Mouse (Mus musculus) hindbrain, embryonic 11.5 days (tissue): Measurements from ENCODE around the gene Bok. TPM values are rescaled to one million over a fixed set of nuclear protein-coding genes. Genes with fewer than 3 reads are reported as not detected.

Source experiments
- ATAC-seq: fragments of 200-750 bp; cut with Nextera tagmentation; 2 replicates; pipeline ENCODE4 v1.8.0; 2017; ENCODE audit warnings: mild to moderate bottlenecking, moderate TSS enrichment, moderate library complexity; ENCODE audit not compliant: low FRiP score
- DNase-seq: peaks from one replicate; pipeline ENCODE4 v3.0.0-alpha.2; 2015; ENCODE audit warnings: low spot score
- H3K27ac ChIP-seq: fragments of 300-500 bp; sonication (generic); 2 replicates; pipeline ENCODE4 v1.5.1; 2014; ENCODE audit warnings: mild to moderate bottlenecking, low read depth, low read length
- H3K27me3 ChIP-seq: fragments of 300-500 bp; sonication (generic); 2 replicates; pipeline ENCODE4 v1.6.1; 2014; ENCODE audit warnings: mild to moderate bottlenecking, low read length, moderate library complexity, mixed read lengths; ENCODE audit not compliant: control insufficient read depth, insufficient read depth
- H3K36me3 ChIP-seq: fragments of 300-500 bp; sonication (generic); 2 replicates; pipeline ENCODE4 v1.6.1; 2014; ENCODE audit warnings: mild to moderate bottlenecking, low read length, moderate library complexity, mixed read lengths; ENCODE audit not compliant: control insufficient read depth, insufficient read depth
- H3K4me1 ChIP-seq: fragments of 300-500 bp; sonication (generic); replicated peaks from 2 replicates; pipeline ENCODE4 v1.6.1; 2014; ENCODE audit warnings: low read length, mixed read lengths; ENCODE audit not compliant: control insufficient read depth, insufficient read depth
- H3K4me2 ChIP-seq: fragments of 300-500 bp; sonication (generic); replicated peaks from 2 replicates; pipeline ENCODE4 v1.6.1; 2014; ENCODE audit warnings: mild to moderate bottlenecking, low read depth, low read length
- H3K4me3 ChIP-seq: fragments of 300-500 bp; sonication (generic); 2 replicates; pipeline ENCODE4 v1.5.1; 2014; ENCODE audit warnings: low read depth, low read length
- H3K9ac ChIP-seq: fragments of 300-500 bp; sonication (generic); 2 replicates; pipeline ENCODE4 v1.6.1; 2014; ENCODE audit warnings: low read depth, low read length
- H3K9me3 ChIP-seq: fragments of 300-500 bp; sonication (generic); 2 replicates; pipeline ENCODE4 v1.6.1; 2016; ENCODE audit warnings: low read length; ENCODE audit not compliant: control insufficient read depth
- WGBS: fragments of 180-500 bp; shearing (Covaris S2); extraction: QIAGEN DNeasy Blood & Tissue Kit; methylation state at CpG from one replicate; pipeline ENCODE4 v1.1.7; 2014; 5-methylcytosine and 5-hydroxymethylcytosine counted together
- polyA plus RNA-seq: library from polyadenylated mRNA; unstranded; fragments of >200 nt; fragmentation: Nextera tagmentation; extraction: Ambion mirVana; gene quantifications from 2 replicates; pipeline ENCODE4 v1.2.1, GENCODE M21; 2014

Bok gene
- polyA plus RNA-seq, 1 experiment from 2014 or later, result 29.4 TPM

GRCm38 (mm10) chr1:93694966-93695365 is 9.5 kb downstream of the Bok start:
- WGBS, result 84% methylated on average over 6 of the region's 6 CpGs
- DNase-seq, result no peak
- H3K9me3 ChIP-seq, result no peaks in the 10 kb centered on the region
- H3K4me1 ChIP-seq, result no peaks in the 10 kb centered on the region
- no peaks in the 10 kb centered on the region for H3K36me3 ChIP-seq
- no peak overlapping the region for H3K27ac ChIP-seq
- no peaks in the 10 kb centered on the region for H3K27me3 ChIP-seq
- no peak overlapping the region for H3K9ac ChIP-seq
- no peak overlapping the region for H3K4me2 ChIP-seq
- ATAC-seq, result no peak
- H3K4me3 ChIP-seq, result no peak overlapping the region

- H3K9me3 ChIP-seq, result no peaks in the 10 kb centered on the region
- H3K9ac ChIP-seq, result no peak overlapping the region
- no peaks in the 10 kb centered on the region for H3K27me3 ChIP-seq
- no peak overlapping the region for H3K27ac ChIP-seq
- no peaks in the 10 kb centered on the region for H3K4me1 ChIP-seq
- H3K4me2 ChIP-seq, result no peak overlapping the region
- no peak for ATAC-seq
- H3K36me3 ChIP-seq, result no peaks in the 10 kb centered on the region
- H3K4me3 ChIP-seq, result no peak overlapping the region
- 55% methylated on average over 3 of the region's 3 CpGs for WGBS
- DNase-seq, result no peak
These were observed 11.9 kb downstream of the Bok start for GRCm38 (mm10) chr1:93697317-93697716.

- Histone ChIP-seq H3K27me3 (no peaks in the 10 kb centered on the region), H3K9me3 (no peaks in the 10 kb centered on the region), H3K36me3 (no peaks in the 10 kb centered on the region), H3K4me1 (no peaks in the 10 kb centered on the region), H3K4me3 (no peak overlapping the region), H3K9ac (no peak overlapping the region), H3K4me2 (no peak overlapping the region), H3K27ac (no peak overlapping the region)
- no peak for ATAC-seq
- no peak for DNase-seq
- 85% methylated on average over 4 of the region's 4 CpGs for WGBS
These were observed 13.7 kb downstream of the Bok start for GRCm38 (mm10) chr1:93699159-93699558.

GRCm38 (mm10) chr1:93702106-93702505 is 16.6 kb downstream of the Bok start:
- ATAC-seq (no peak), DNase-seq (no peak)
- Histone ChIP-seq H3K27ac (no peak overlapping the region), H3K4me1 (no peaks in the 10 kb centered on the region), H3K4me2 (no peak overlapping the region), H3K27me3 (no peaks in the 10 kb centered on the region), H3K4me3 (no peak overlapping the region), H3K9me3 (no peaks in the 10 kb centered on the region), H3K36me3 (no peaks in the 10 kb centered on the region), H3K9ac (no peak overlapping the region)
- 100% methylated on average over 1 of the region's 1 CpGs for WGBS

- Histone ChIP-seq H3K4me3 (no peak overlapping the region), H3K36me3 (no peaks in the 10 kb centered on the region), H3K4me1 (no peaks in the 10 kb centered on the region), H3K27ac (no peak overlapping the region), H3K9me3 (no peaks in the 10 kb centered on the region), H3K27me3 (no peaks in the 10 kb centered on the region), H3K9ac (no peak overlapping the region), H3K4me2 (no peak overlapping the region)
- ATAC-seq, result no peak
- WGBS, result 96% methylated on average over 10 of the region's 10 CpGs
- no peak for DNase-seq
These were observed 18.1 kb downstream of the Bok start for GRCm38 (mm10) chr1:93703472-93704048.

GRCm38 (mm10) chr1:93704341-93704740 is 18.9 kb downstream of the Bok start:
- Histone ChIP-seq H3K27me3 (no peaks in the 10 kb centered on the region), H3K9me3 (no peaks in the 10 kb centered on the region), H3K4me3 (no peak overlapping the region), H3K9ac (no peak overlapping the region), H3K4me1 (no peaks in the 10 kb centered on the region), H3K36me3 (no peaks in the 10 kb centered on the region), H3K27ac (no peak overlapping the region), H3K4me2 (no peak overlapping the region)
- ATAC-seq (no peak), DNase-seq (no peak)
- WGBS, result 92% methylated on average over 9 of the region's 9 CpGs

- no peaks in the 10 kb centered on the region for H3K27me3 ChIP-seq
- no peak overlapping the region for H3K9ac ChIP-seq
- no peaks in the 10 kb centered on the region for H3K4me1 ChIP-seq
- DNase-seq (no peak), ATAC-seq (no peak)
- H3K4me2 ChIP-seq, result no peak overlapping the region
- no peak overlapping the region for H3K4me3 ChIP-seq
- 76% methylated on average over 3 of the region's 3 CpGs for WGBS
- no peaks in the 10 kb centered on the region for H3K36me3 ChIP-seq
- H3K9me3 ChIP-seq, result no peaks in the 10 kb centered on the region
- H3K27ac ChIP-seq, result no peak overlapping the region
These were observed 19.9 kb downstream of the Bok start for GRCm38 (mm10) chr1:93705389-93705788.

GRCm38 (mm10) chr1:93716166-93716565 is 30.7 kb downstream of the Bok start:
- Histone ChIP-seq H3K36me3 (no peaks in the 10 kb centered on the region), H3K4me2 (no peak overlapping the region), H3K4me3 (no peak overlapping the region), H3K27me3 (no peaks in the 10 kb centered on the region), H3K27ac (no peak overlapping the region), H3K9me3 (no peaks in the 10 kb centered on the region), H3K9ac (no peak overlapping the region), H3K4me1 (no peaks in the 10 kb centered on the region)
- no peak for ATAC-seq
- WGBS, result 94% methylated on average over 2 of the region's 2 CpGs
- DNase-seq, result no peak

- ATAC-seq, result no peak
- 82% methylated on average over 4 of the region's 7 CpGs for WGBS
These were observed 36.1 kb downstream of the Bok start for GRCm38 (mm10) chr1:93721557-93721956.

More at GRCm38 (mm10) chr1:93721557-93721956, 36.1 kb downstream of the Bok start:
- Histone ChIP-seq H3K4me2 (no peak overlapping the region), H3K9me3 (no peaks in the 10 kb centered on the region), H3K36me3 (no peaks in the 10 kb centered on the region), H3K4me1 (no peaks in the 10 kb centered on the region), H3K4me3 (no peak overlapping the region), H3K9ac (no peak overlapping the region), H3K27ac (no peak overlapping the region), H3K27me3 (no peaks in the 10 kb centered on the region)
- no peak for DNase-seq
